Mouse (Mus musculus): ENCODE measurements around the gene Timp4. TPM values are rescaled to one million over a fixed set of nuclear protein-coding genes. Genes with fewer than 3 reads are reported as not detected.

Gene Timp4
- not detected for total RNA-seq (2023)

GRCm38 (mm10) chr6:115252099-115252873 is at the start of gene Timp4:
TSS of gene Timp4 (minus strand) at chr6:115252205.

GRCm38 (mm10) chr6:115227043-115227442 is 25.0 kb downstream of the Timp4 start, which contains the start of gene Gm17482:
TSS of gene Gm17482 (plus strand) at chr6:115227343.

Other genes starting within 250 kb of the Timp4 start
- 24.5 TPM for gene Tamm41, start 214.3 kb downstream of the Timp4 start, total RNA-seq (2023)
- not detected for gene Syn2, start 117.3 kb downstream of the Timp4 start, total RNA-seq (2023)
- not detected for gene Gm17482, start 24.9 kb downstream of the Timp4 start, total RNA-seq (2023)
- 1.0 TPM for gene Pparg, start 108.7 kb upstream of the Timp4 start, total RNA-seq (2023)

Data from CD8-positive naive resting alpha-beta T cell, adult 57 days (primary cell).